Mouse (Mus musculus): ENCODE results near the gene Kcnk5.

Kcnk5 gene

DNA sequence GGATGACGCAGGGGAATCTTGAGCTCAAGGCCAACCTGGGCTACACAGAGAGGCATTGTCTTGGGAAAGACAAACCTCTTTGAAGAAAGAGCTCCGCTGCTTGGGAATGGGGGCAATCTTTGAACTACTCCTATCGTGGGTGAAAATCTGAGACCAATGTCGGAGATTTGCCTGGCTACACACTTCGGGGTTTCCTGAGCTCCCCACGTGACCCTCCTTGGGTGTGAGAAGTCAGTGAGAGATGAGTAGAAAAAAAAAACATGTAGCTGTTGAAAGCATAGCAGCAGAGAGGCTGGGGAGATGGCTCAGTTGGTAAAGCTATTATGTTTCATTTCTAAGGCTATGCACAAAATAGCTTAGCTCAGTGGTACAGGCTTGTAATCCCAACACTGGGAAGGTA lies 66.7 kb downstream of the Kcnk5 start:
- no peak for DNase-seq (ENCODE audit: low read depth, low spot score)

DNA sequence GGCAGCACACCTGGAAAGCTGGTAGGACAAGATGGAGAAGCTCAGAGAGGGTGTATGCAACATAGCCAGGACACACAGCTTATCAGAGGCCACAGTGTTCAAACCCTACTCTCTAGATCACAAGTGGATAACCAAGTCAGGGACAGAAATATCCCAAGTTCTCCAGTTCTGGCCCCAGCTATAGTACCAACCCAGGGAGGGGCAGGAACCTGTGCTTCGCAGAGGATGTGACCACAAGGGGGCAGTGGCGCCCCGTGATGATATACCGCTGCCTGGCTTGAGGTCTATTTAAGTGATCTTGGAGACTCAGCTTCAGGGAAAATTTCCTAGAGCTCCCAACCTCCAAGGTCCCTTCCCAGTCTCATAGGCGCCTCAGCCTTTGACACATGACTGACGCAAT lies 67.6 kb downstream of the Kcnk5 start:
- DNase-seq (ENCODE audit: low read depth, low spot score), result peak; percentile 59

GRCm38 (mm10) chr14:20113189-20113961 lies 68.2 kb downstream of the Kcnk5 start:
- no peak for DNase-seq (ENCODE audit: low read depth, low spot score)

- DNase-seq (ENCODE audit: low read depth, low spot score), result no peak
These were observed 69.4 kb downstream of the Kcnk5 start for GRCm38 (mm10) chr14:20112218-20112617.

DNA sequence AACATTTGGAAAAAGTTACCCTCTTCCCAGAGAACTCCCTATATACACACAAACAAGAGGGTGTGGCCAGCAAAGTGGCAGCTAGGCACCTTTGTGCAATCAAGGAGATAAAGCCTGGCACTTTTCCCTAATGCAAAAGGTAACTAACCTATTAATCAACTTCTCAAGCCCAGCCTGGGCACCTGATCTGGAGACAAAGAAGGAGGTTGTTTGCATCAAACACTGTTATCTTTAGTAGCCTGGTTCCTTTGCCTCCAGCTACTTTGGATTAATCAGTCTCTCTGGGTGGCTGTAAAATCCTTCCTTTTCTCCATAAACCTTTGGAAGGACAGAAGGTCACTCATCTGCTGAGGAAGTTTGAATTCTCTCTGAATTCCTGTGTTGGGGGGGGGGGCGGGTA lies 70.7 kb downstream of the Kcnk5 start:
- no peak for DNase-seq (ENCODE audit: low read depth, low spot score)

- no peak for DNase-seq (ENCODE audit: low read depth, low spot score)
These were observed 75.3 kb downstream of the Kcnk5 start for GRCm38 (mm10) chr14:20106271-20106670.

GRCm38 (mm10) chr14:20103207-20103606 lies 78.4 kb downstream of the Kcnk5 start:
- DNase-seq (ENCODE audit: low read depth, low spot score), result no peak

GRCm38 (mm10) chr14:20098061-20098460 lies 83.5 kb downstream of the Kcnk5 start:
- DNase-seq (ENCODE audit: low read depth, low spot score), result no peak

DNA sequence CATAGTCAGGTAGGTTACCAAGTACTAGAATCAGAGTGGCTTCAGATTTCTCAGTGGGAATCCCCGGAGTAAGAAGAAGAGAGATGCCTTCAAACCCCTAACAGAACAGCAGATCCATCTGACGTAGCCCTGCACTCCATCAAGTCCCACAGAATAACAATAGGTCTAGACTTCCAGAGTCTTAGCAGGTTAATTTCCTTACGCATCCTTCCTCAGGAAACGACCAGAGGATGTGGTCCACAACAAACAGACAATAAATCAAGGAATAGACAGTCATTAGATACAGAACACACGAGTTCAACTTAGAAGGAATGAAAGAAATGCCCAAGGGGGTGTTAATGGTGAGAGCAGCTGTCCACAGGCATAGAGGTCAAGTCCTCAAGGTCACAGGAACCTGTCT lies 86.7 kb downstream of the Kcnk5 start:
- no peak for DNase-seq (ENCODE audit: low read depth, low spot score)

DNA sequence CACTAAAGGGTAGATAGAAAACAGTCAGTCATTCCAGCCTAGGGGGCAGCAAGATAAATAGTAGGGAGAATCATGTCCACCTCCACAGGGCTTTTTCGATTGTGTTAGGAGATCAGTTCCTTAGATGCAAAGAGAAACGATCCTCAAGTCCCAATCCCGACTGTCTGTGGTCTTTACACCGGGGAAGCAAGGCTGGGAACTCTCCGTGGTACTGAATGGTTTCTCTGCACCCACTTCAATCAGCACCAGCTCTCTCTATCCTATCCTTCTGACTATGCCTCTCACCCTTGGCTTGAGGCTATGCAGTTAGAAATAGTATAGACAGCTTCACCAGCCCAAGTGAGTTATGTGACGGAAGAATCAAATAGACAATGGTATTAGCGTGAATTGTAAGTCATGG lies 88.1 kb downstream of the Kcnk5 start:
- no peak for DNase-seq (ENCODE audit: low read depth, low spot score)

Measured in WW6 (cell line).